Mouse (Mus musculus): ENCODE results near the gene Best2.

Gene Best2

GRCm38 (mm10) chr8:84981644-84982498 lies 32.5 kb downstream of the Best2 start:
- DNase-seq, result peak; percentile 59

GRCm38 (mm10) chr8:84980622-84981358 lies 33.5 kb downstream of the Best2 start:
- DNase-seq, result peak; percentile 76

DNA sequence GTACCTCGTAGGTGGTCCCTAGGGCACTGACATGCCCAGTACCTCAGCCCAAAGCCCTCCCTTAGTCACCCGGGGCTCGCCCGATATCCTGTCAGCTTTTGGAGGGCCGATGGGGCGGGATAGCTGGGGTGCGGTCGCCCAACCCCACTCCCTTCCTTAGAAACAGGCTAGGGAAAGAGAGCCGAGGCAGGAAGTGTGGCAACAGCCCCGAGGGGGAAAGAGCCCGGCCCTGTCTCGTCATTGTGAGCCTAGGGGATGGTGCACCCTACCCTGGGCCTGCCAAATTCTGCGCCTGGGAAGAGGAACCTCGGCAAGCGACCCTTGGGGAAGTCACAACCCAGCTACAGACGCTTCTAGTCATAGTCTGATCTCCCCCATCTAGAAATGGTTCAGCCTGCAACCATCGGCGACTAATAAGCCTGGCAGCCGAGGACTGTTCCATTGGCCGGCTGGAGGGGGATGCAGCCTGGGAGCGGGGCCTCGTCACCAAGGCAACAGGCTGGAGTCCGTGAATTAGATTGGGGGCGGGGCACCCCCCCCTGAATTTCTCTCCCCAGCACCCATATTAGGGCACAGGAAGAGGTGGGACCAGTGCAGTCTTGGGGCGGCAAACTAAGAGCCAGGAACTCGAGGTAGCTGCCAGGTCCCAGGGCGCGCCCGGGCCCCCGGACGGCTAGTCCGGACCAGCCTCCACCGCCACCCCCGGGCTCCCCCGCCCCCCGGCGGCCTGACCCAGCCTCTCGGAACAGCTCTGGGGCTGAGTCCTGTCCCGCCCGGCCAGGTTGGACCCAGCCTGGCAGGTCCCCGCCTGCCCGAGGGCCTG lies 34.5 kb downstream of the Best2 start:
- peak; percentile 90 for DNase-seq

DNA sequence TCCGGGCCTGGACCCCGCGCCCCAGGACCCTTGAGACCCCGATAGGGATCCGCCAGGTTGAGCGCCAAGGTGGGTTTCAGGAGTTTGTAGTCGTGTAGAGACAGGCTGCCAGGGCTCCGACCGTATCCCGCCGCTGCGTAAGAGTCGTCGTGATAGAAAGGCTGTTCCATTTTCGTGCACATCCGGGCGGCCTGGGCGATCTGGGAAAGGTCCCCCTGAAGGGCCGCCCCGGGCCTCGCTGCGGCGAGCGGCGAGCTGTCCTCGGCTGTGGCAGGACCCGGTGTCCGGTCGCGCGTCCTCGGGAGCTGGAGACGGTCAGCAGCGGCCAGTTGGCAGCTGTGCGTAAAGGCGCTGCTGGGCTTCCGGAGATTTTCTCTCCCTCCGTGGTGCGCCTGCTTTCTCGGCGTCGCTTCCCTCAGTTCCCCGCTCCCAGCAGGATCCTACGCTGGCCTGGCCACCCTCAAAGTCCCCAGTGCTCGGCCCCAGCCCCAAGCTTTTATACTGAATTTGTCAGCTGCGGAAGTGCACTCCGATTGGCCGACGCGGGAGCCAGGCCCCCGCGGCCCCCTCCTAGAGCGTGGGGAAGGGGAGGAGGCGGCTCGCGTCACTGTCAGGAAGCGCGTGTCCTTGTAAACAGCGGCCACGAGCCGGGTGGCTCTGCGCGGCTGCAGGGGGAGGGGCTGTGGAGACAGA lies 35.9 kb downstream of the Best2 start, which contains the start of gene Junb:
Gene Junb (minus strand): TSS at position 471 of the 693 bp plus-strand sequence.
- DNase-seq, result peak; percentile 93

GRCm38 (mm10) chr8:84977435-84978247 lies 36.7 kb downstream of the Best2 start:
- DNase-seq, result peak; percentile 75

DNA sequence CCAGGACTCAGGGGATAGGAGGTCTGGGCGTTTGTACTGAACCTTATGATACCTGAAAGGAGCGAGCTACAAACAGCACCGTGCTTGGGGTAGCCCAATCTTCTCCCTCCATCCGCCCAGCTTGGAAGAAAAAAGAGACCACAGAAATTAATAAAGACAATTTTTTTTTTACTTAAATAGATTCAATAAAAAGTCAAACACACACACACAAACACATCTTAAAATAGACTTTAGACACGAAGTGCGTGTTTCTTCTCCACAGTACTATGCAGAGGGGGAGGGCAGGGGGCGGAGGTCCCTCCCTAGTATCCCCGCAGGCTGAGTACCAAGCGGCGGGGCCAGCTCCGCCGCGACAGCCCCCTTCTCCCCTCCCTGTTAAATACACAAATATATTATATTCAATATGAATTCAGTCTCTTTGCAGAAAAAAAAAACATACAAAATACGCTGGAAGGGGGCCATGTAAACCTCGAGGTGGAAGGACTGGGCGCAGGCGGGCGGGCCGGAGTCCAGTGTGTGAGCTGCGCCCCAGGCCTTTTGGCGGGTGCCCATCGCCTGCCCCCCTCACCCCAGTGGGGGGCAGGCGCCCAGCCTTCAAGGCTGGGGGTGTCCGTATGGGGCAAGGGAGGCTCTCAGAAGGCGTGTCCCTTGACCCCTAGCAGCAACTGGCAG lies 37.4 kb downstream of the Best2 start:
- peak; percentile 77 for DNase-seq

- peak; percentile 94 for DNase-seq
Measured at GRCm38 (mm10) chr8:84976031-84976762, 38.1 kb downstream of the Best2 start.

GRCm38 (mm10) chr8:84975434-84975833 lies 38.9 kb downstream of the Best2 start:
- DNase-seq, result peak; percentile 60

- no peak for DNase-seq
Measured at GRCm38 (mm10) chr8:84974543-84975142, 39.7 kb downstream of the Best2 start.

GRCm38 (mm10) chr8:84973803-84974542 lies 40.4 kb downstream of the Best2 start:
- DNase-seq, result no peak

- no peak for DNase-seq
Measured at GRCm38 (mm10) chr8:84973079-84973478, 41.3 kb downstream of the Best2 start.

DNA sequence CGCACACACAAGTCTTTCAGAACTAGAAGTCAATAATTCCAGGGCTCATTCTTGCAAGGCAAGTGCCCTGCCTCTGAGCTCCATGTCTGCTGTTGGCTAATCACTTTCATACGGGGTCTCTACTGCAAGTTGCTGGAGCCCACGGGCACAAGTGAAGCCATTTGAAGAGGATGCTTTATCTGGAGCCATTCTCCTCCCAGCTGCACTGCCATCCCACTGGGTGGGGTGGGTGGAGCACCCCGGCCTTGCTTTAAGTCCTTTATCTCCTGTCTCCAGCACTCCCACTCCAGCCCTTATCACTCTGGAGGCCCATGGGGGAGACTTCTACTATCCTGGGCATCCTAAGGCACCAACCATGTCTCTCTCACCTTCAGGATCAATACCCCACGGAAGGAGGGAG lies 43.4 kb downstream of the Best2 start:
- DNase-seq, result no peak

GRCm38 (mm10) chr8:84970135-84970790 lies 44.1 kb downstream of the Best2 start:
- no peak for DNase-seq

GRCm38 (mm10) chr8:84969241-84970134 lies 44.8 kb downstream of the Best2 start, which contains the start of the genes Gm49661, Prdx2 and Rnaseh2a:
Gene Gm49661 (minus strand): TSS chr8:84969433.
Gene Prdx2 (plus strand): TSS chr8:84969587.
Gene Rnaseh2a (minus strand): TSS chr8:84969767.
- DNase-seq, result peak; percentile 76

DNA sequence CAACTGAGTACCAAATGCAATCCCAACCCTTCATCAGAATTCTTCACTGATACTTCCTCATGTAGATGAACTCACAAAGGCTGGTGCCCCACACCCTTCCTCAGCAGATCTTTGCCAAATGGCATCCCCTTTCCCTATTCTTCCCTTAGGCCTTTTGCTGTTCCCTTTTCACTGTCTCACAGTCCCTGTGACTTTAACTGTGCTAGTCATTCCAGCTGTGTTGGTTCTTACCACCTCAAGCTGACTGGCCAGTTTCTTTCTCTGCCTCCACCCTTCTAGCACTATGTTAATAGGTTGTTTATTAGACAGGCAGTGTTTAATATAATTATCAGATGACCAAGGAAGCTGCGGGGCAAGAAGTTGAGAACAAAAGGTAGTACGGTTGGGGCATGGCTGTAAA lies 45.7 kb downstream of the Best2 start:
- no peak for DNase-seq

- peak; percentile 53 for DNase-seq
Measured at GRCm38 (mm10) chr8:84967532-84968304, 46.6 kb downstream of the Best2 start.
